Mouse (Mus musculus): ENCODE measurements at regions not wholly inside any gene's neighbourhood (a gene's known extent, or its start where the extent isn't known, plus 50 kb on each side); places are given as distances from the start of the nearest gene placed in this dataset.

DNA sequence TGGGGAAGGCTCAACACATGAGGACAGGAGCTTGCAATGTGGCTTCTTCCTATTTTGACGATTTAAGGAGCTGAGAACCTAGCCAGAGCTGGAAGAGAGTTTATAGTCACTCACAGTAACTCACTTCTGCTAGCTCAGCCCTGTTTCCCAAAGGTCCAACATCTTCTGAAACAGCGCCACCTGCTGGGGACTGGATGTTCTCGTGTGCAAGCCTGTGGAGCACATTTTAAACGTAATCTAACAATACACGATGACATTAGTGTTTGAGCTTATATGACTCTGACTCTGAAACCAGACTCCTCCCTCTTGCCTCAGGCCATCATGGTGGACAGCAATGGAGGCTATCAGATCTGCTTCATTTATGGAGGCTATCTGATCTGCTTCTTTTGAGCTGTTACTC is 207.7 kb downstream of the Cxcl12 start:
- H3K4me3 ChIP-seq (ENCODE audit: low read depth, low read length), result no peak overlapping the region
- no peak overlapping the region for H3K9ac ChIP-seq (replicated peaks; ENCODE audit: low read depth)
- H3K4me2 ChIP-seq (replicated peaks; ENCODE audit: low read depth, low read length), result no peak overlapping the region
- DNase-seq (ENCODE audit: low spot score), result no peak
- peak; percentile 32 for TF ChIP-seq CTCF (IDR thresholded peaks at IDR 0.05)
- TF ChIP-seq EP300 (IDR thresholded peaks at IDR 0.05), result no peak
- WGBS, result 90% methylated on average over 5 of the region's 5 CpGs
- no peak for ATAC-seq
- no peak overlapping the region for H3K27ac ChIP-seq (ENCODE audit: low read length)
- no peaks in the 10 kb centered on the region for H3K36me3 ChIP-seq (ENCODE audit: insufficient read depth, low read length)
- H3K9me3 ChIP-seq (ENCODE audit: low read length), result no peaks in the 10 kb centered on the region
- no peaks in the 10 kb centered on the region for H3K27me3 ChIP-seq (replicated peaks; ENCODE audit: insufficient read depth, low read length)
- no peaks in the 10 kb centered on the region for H3K4me1 ChIP-seq (ENCODE audit: insufficient read depth, low read depth, low read length)

DNA sequence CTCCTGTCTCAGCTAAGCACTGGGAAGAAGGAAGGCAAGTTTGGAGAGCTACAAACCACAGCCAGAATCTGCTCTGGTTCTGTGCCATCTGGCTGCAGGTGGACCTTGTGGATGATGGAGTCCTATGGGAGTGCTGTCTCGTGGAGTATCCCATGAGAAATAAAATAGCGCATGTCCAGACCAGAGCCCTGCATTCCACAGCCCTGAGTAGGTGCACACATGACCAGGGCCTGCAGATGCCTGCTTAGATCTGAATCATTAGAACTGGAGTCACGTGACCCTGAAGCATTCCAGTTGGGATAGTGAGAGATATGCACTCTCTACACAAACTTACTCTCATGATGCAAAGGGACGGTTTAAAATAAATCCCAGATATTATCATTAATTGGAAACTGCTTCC is 211.6 kb downstream of the Cxcl12 start:
- no peak for ATAC-seq

DNA sequence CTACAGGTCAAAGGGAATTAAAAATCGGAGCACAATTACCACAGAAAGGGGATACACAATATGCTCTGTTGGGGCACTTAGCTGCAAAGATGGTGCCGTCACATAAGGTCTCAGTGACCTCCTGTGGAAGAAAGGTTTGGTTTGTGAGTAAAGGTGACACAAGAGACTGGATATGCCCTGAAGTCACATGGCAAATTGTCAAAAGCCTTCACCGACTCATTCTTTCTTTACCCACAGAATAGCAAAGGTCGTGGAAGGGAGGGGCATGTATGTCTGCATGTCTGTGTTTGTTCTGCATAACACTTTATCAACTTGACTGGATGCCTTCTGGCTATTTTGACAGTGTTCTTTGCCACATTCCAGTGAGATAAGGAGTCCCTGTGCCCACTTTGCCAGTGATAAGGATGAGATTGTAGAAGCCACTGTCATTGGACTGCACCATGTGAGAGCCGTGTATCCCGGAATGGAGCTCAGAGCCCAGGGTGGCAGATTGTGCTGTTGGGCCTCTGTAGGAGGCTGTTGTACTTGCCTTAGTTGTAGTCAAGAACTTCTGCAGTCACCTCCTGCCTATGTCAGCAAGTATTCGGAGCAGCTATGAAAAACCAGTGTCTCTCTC is 222.0 kb downstream of the Cxcl12 start:
- Histone ChIP-seq H3K36me3 (ENCODE audit: insufficient read depth, low read length) (no peaks in the 10 kb centered on the region), H3K4me3 (ENCODE audit: low read depth, low read length) (no peak overlapping the region), H3K4me1 (ENCODE audit: insufficient read depth, low read depth, low read length) (no peaks in the 10 kb centered on the region), H3K9me3 (ENCODE audit: low read length) (no peaks in the 10 kb centered on the region), H3K4me2 (replicated peaks; ENCODE audit: low read depth, low read length) (no peak overlapping the region), H3K27ac (ENCODE audit: low read length) (no peak overlapping the region), H3K9ac (replicated peaks; ENCODE audit: low read depth) (no peak overlapping the region), H3K27me3 (replicated peaks; ENCODE audit: insufficient read depth, low read length) (no peaks in the 10 kb centered on the region)
- 0 out of 2 replicates have a peak, but pooled peaks have one; percentile 25 for ATAC-seq
- DNase-seq (ENCODE audit: low spot score), result no peak
- 54% methylated on average over 7 of the region's 7 CpGs for WGBS
- peak; percentile 36; the same call in 1 of the 2 replicates for TF ChIP-seq EP300 (IDR thresholded peaks at IDR 0.05)
- no peak for TF ChIP-seq CTCF (IDR thresholded peaks at IDR 0.05)

More for the DNA sequence above, 211.6 kb downstream of the Cxcl12 start:
- WGBS, result 74% methylated on average over 4 of the region's 4 CpGs
- no peak overlapping the region for H3K9ac ChIP-seq (replicated peaks; ENCODE audit: low read depth)
- H3K36me3 ChIP-seq (ENCODE audit: insufficient read depth, low read length), result no peaks in the 10 kb centered on the region
- no peak for DNase-seq (ENCODE audit: low spot score)
- H3K4me3 ChIP-seq (ENCODE audit: low read depth, low read length), result no peak overlapping the region
- H3K9me3 ChIP-seq (ENCODE audit: low read length), result no peaks in the 10 kb centered on the region
- no peaks in the 10 kb centered on the region for H3K4me1 ChIP-seq (ENCODE audit: insufficient read depth, low read depth, low read length)
- H3K27ac ChIP-seq (ENCODE audit: low read length), result no peak overlapping the region
- no peaks in the 10 kb centered on the region for H3K27me3 ChIP-seq (replicated peaks; ENCODE audit: insufficient read depth, low read length)
- H3K4me2 ChIP-seq (replicated peaks; ENCODE audit: low read depth, low read length), result no peak overlapping the region
- TF ChIP-seq CTCF (IDR thresholded peaks at IDR 0.05) (no peak), EP300 (IDR thresholded peaks at IDR 0.05) (no peak)

DNA sequence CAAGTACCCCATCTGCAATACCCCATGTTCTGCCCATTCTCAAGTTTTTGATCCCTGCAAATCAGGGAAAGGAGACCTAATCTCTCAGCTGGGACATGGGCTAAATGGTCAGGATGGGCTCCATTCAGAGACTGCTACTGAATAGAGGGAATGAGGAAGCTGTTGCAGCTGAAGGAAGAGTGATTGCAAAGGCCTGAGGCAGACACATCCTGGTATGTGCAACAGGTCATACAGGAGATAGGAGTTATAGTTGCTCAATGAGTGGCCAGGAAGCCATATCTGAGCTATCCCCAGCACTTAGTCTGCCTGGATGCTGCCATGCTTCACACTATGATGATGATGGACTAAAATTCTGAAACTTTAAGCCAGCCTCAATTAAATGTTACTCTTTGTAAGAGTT is 225.1 kb downstream of the Cxcl12 start:
- H3K9ac ChIP-seq (replicated peaks; ENCODE audit: low read depth), result no peak overlapping the region
- H3K4me1 ChIP-seq (ENCODE audit: insufficient read depth, low read depth, low read length), result no peaks in the 10 kb centered on the region
- H3K4me2 ChIP-seq (replicated peaks; ENCODE audit: low read depth, low read length), result no peak overlapping the region
- no peak overlapping the region for H3K4me3 ChIP-seq (ENCODE audit: low read depth, low read length)
- no peaks in the 10 kb centered on the region for H3K9me3 ChIP-seq (ENCODE audit: low read length)
- no peaks in the 10 kb centered on the region for H3K27me3 ChIP-seq (replicated peaks; ENCODE audit: insufficient read depth, low read length)
- DNase-seq (ENCODE audit: low spot score), result no peak
- no peaks in the 10 kb centered on the region for H3K36me3 ChIP-seq (ENCODE audit: insufficient read depth, low read length)
- H3K27ac ChIP-seq (ENCODE audit: low read length), result no peak overlapping the region
- ATAC-seq, result no peak
- no peak for TF ChIP-seq CTCF (IDR thresholded peaks at IDR 0.05)
- no peak for TF ChIP-seq EP300 (IDR thresholded peaks at IDR 0.05)

DNA sequence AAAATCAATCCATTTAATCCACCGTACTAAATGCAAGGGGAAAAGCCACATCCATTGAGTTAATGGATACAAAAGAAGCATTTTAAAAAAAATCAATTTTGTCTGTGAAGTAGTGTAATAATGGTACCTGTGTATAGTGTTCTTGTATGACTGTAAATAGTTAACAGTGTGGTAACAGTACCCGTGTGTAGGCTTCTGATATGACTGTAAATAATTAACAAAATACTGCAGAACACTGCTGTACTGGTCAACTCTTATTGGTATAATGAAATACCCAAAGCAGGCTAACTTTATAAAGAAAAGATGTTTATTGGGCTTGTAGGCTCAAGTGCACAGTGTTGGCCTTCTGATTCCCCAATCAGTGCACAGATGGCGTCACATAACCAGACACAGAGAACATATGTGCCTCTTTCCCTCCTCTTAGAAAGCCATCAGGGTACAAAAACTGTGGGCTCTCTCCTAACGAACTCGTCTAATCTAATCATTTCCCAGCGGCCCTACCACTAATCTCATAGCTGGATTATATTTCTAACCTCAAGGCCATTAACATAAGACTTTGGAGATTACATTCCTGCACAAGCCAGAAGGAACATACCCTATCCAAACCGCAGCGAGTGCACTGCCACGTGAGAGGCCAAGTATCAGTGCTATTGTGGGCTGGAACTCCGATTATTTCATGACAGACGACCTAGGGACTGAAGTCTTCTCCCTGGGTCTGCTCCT is 237.4 kb downstream of the Cxcl12 start:
- Histone ChIP-seq H3K36me3 (ENCODE audit: insufficient read depth, low read length) (no peaks in the 10 kb centered on the region), H3K4me2 (replicated peaks; ENCODE audit: low read depth, low read length) (no peak overlapping the region), H3K4me3 (ENCODE audit: low read depth, low read length) (no peak overlapping the region), H3K9ac (replicated peaks; ENCODE audit: low read depth) (no peak overlapping the region), H3K27me3 (replicated peaks; ENCODE audit: insufficient read depth, low read length) (no peaks in the 10 kb centered on the region), H3K27ac (ENCODE audit: low read length) (no peak overlapping the region), H3K4me1 (ENCODE audit: insufficient read depth, low read depth, low read length) (no peaks in the 10 kb centered on the region), H3K9me3 (ENCODE audit: low read length) (no peaks in the 10 kb centered on the region)
- TF ChIP-seq EP300 (IDR thresholded peaks at IDR 0.05) (no peak), CTCF (IDR thresholded peaks at IDR 0.05) (no peak)
- ATAC-seq (no peak), DNase-seq (ENCODE audit: low spot score) (no peak)
- whole genome bisulfite sequencing, result 87% methylated on average over 11 of the region's 11 CpGs

DNA sequence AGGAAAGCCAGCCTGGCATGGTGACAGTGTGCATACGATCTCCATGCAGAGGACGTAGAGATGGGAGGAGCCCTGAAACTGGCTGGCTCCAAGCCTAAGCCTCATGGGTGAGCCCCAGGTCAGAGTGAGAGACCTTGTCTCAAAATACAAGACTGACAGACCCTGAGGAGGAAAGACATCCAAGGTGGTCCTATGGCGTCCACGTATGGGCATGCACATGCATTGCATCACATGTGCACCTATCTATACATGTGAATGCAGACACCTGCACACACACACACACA is 237.9 kb downstream of the Cxcl12 start:
- H3K4me1 ChIP-seq (ENCODE audit: insufficient read depth, low read depth, low read length), result no peaks in the 10 kb centered on the region
- 91% methylated on average over 4 of the region's 4 CpGs for WGBS
- no peak for ATAC-seq

More for the DNA sequence above, 237.9 kb downstream of the Cxcl12 start:
- H3K27me3 ChIP-seq (replicated peaks; ENCODE audit: insufficient read depth, low read length), result no peaks in the 10 kb centered on the region
- no peak overlapping the region for H3K4me3 ChIP-seq (ENCODE audit: low read depth, low read length)
- no peaks in the 10 kb centered on the region for H3K9me3 ChIP-seq (ENCODE audit: low read length)
- no peak for DNase-seq (ENCODE audit: low spot score)
- TF ChIP-seq CTCF (IDR thresholded peaks at IDR 0.05), result no peak
- TF ChIP-seq EP300 (IDR thresholded peaks at IDR 0.05), result no peak
- no peak overlapping the region for H3K27ac ChIP-seq (ENCODE audit: low read length)
- no peak overlapping the region for H3K9ac ChIP-seq (replicated peaks; ENCODE audit: low read depth)
- no peak overlapping the region for H3K4me2 ChIP-seq (replicated peaks; ENCODE audit: low read depth, low read length)
- no peaks in the 10 kb centered on the region for H3K36me3 ChIP-seq (ENCODE audit: insufficient read depth, low read length)

Measured in lung, postnatal 0 days (tissue).